Mouse (Mus musculus): ENCODE data around the gene Pitpnb. TPM values are rescaled to one million over a fixed set of nuclear protein-coding genes. Genes with fewer than 3 reads are reported as not detected.

Gene Pitpnb
- polyA plus RNA-seq, 1 experiment: 41.9 TPM

DNA sequence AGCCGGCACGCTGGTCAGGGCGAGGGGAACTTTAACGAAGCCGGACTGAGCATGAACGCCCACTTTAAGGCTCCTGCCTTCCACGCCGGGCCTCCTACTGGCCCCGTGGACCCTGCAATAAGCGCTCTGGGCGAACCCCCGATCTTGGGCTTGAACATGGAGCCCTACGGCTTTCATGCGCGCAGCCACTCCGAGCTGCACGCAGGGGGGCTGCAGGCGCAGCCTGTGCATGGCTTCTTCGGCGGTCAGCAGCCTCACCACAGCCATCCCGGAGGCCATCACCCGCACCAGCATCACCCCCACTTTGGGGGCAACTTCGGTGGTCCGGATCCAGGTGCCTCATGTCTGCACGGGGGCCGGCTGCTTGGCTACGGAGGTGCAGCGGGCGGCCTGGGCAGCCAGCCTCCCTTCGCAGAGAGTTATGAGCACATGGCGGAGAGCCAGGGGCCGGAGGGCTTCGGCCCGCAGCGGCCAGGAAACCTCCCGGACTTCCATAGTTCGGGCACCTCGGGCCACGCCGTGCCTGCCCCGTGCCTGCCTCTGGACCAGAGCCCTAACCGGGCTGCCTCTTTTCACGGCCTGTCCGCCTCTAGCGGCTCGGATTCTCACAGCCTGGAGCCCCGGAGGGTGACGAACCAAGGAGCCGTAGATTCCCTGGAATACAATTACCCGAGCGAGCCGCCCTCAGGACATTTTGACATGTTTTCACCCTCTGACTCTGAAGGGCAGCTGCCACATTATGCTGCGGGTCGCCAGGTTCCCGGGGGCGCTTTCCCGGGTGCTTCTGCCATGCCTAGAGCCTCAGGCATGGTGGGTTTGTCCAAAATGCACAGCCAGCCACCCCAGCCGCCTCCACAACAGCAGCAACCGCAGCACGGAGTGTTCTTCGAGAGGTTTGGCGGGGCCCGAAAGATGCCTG, 87.9 kb downstream of the Pitpnb start:
- no peaks in the 10 kb centered on the region for H3K4me1 ChIP-seq (ENCODE audit: control insufficient read depth, insufficient read depth, low read length)
- H3K27ac ChIP-seq (ENCODE audit: insufficient read depth, low read depth, low read length): no peak overlapping the region
- no peak overlapping the region for H3K4me3 ChIP-seq (ENCODE audit: insufficient read depth, low read length)
- TF ChIP-seq POLR2A (IDR thresholded peaks at IDR 0.05; ENCODE audit: borderline replicate concordance, low read depth, low read length) (no peak), CTCF (IDR thresholded peaks at IDR 0.05; ENCODE audit: low read depth, low read length) (no peak)

DNA sequence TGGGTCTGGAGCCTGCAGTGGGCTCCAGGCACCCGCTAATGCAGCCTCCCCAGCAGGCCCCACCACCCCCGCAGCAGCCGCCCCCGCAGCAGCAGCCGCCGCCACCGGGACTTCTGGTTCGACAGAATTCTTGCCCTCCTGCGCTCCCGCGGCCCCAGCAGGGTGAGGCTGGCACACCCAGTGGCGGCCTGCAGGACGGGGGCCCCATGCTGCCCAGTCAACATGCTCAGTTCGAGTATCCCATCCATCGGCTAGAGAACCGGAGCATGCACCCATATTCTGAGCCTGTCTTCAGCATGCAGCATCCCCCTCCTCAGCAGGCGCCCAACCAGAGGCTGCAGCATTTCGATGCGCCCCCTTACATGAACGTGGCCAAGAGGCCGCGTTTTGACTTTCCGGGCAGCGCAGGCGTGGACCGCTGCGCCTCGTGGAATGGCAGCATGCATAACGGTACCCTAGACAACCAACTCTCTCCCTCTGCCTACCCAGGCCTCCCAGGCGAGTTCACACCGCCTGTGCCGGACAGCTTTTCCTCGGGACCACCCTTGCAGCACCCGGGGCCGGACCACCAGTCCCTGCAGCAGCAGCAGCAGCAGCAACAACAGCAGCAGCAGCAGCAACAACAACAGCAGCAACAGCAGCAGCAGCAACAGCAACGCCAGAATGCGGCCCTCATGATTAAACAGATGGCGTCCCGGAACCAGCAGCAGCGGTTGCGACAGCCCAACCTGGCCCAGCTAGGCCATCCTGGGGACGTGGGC, 88.7 kb downstream of the Pitpnb start:
- no peaks in the 10 kb centered on the region for H3K4me1 ChIP-seq (ENCODE audit: control insufficient read depth, insufficient read depth, low read length)
- H3K27ac ChIP-seq (ENCODE audit: insufficient read depth, low read depth, low read length): no peak overlapping the region
- TF ChIP-seq CTCF (IDR thresholded peaks at IDR 0.05; ENCODE audit: low read depth, low read length): no peak
- TF ChIP-seq POLR2A (IDR thresholded peaks at IDR 0.05; ENCODE audit: borderline replicate concordance, low read depth, low read length): no peak
- no peak overlapping the region for H3K4me3 ChIP-seq (ENCODE audit: insufficient read depth, low read length)

DNA sequence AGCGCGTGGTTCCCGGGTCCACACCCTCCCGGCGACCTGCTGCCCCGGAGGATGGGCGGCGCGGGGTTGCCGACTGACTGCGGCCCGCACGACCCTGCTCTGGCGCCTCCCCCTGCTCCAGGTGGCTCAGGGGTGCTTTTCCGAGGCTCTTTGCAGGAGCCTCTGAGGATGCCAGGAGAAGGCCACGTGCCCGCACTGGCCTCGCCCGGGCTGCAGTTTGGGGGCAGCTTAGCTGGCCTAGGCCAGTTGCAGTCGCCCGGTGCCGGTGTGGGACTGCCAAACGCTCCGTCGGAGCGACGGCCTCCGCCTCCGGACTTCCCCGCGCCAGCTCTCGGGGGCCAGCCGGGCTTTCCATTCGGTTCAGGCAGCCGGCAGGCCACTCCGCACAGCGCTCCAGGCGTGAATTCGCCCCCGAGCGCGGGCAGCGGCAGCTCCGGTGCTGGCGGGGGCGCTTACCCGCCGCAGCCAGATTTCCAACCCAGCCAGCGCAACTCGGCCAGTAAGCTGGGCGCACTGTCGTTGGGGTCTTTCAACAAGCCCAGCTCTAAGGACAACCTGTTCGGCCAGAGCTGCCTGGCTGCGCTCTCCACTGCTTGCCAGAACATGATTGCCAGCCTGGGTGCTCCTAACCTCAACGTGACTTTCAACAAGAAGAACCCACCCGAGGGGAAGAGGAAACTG, 89.6 kb downstream of the Pitpnb start:
- no peak overlapping the region for H3K27ac ChIP-seq (ENCODE audit: insufficient read depth, low read depth, low read length)
- no peaks in the 10 kb centered on the region for H3K4me1 ChIP-seq (ENCODE audit: control insufficient read depth, insufficient read depth, low read length)
- TF ChIP-seq POLR2A (IDR thresholded peaks at IDR 0.05; ENCODE audit: borderline replicate concordance, low read depth, low read length) (no peak), CTCF (IDR thresholded peaks at IDR 0.05; ENCODE audit: low read depth, low read length) (no peak)
- H3K4me3 ChIP-seq (ENCODE audit: insufficient read depth, low read length): no peak overlapping the region

DNA sequence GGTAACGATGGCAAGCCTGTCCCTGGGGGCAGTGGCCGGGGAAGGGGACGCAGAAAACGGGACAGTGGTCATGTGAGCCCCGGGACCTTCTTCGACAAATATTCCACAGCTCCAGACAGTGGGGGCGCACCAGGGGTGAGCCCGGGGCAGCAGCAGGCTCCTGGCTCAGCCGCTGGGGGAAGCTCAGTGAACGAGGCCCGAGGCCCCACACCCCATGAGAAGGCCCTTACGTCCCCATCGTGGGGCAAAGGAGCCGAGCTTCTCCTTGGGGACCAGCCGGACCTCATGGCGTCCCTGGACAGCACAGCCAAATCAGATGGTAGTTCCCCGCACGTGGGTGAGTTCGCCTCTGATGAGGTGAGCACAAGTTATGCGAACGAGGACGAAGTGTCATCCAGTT, 90.3 kb downstream of the Pitpnb start:
- no peak overlapping the region for H3K4me3 ChIP-seq (ENCODE audit: insufficient read depth, low read length)
- TF ChIP-seq POLR2A (IDR thresholded peaks at IDR 0.05; ENCODE audit: borderline replicate concordance, low read depth, low read length) (no peak), CTCF (IDR thresholded peaks at IDR 0.05; ENCODE audit: low read depth, low read length) (no peak)
- no peak overlapping the region for H3K27ac ChIP-seq (ENCODE audit: insufficient read depth, low read depth, low read length)
- no peaks in the 10 kb centered on the region for H3K4me1 ChIP-seq (ENCODE audit: control insufficient read depth, insufficient read depth, low read length)

DNA sequence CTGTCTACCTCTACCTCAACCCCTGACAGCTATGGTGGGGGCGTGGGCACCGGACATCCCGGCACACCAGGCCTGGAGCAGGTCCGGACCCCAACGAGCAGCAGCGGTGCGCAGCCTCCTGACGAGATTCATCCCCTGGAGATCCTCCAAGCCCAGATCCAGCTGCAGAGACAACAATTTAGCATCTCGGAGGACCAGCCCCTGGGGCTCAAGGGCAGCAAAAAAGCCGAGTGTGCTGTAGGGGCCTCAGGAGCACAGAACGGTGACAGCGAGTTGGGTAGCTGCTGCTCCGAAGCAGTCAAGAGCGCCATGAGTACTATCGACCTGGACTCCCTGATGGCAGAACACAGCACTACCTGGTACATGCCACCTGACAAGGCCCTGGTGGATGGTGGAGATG, 90.9 kb downstream of the Pitpnb start:
- Histone ChIP-seq H3K4me1 (ENCODE audit: control insufficient read depth, insufficient read depth, low read length) (no peaks in the 10 kb centered on the region), H3K27ac (ENCODE audit: insufficient read depth, low read depth, low read length) (no peak overlapping the region), H3K4me3 (ENCODE audit: insufficient read depth, low read length) (no peak overlapping the region)
- TF ChIP-seq CTCF (IDR thresholded peaks at IDR 0.05; ENCODE audit: low read depth, low read length): no peak
- TF ChIP-seq POLR2A (IDR thresholded peaks at IDR 0.05; ENCODE audit: borderline replicate concordance, low read depth, low read length): no peak

DNA sequence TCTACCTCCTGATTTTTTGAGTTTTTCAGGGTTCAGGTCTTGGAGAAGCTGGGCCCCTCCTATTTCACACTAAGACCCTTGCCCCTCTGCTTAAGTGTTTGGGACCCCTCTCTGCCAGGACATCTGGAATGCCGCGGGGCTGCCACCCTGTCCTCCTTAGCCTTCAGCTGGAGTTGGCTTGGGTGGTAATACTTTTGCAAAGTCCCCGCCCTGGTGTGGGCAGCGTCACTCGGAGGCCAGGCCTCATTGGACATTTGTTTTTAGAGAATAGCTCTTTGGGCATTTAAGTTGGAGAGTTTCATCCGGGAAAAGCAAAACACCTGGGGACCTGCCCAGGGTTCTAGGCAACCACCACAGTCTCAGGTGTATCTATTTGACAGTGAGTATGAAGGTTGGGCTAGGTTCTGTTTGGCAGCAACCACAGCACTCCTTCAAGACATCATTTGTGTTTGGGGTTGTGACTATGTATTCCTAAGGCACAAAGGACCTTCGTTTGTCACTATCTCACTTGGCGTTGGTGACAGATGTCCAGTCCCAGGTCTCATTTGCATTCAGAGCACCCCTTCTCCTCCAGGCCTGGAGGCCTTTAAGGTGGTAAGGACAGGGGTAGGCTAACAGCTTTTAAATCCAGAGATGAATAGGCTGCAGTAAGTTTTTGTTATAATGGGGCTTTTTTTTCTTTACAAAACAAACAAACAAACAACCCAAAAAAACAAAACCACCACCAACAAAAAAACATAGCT, 91.7 kb downstream of the Pitpnb start:
- H3K4me3 ChIP-seq (ENCODE audit: insufficient read depth, low read length): no peak overlapping the region

DNA sequence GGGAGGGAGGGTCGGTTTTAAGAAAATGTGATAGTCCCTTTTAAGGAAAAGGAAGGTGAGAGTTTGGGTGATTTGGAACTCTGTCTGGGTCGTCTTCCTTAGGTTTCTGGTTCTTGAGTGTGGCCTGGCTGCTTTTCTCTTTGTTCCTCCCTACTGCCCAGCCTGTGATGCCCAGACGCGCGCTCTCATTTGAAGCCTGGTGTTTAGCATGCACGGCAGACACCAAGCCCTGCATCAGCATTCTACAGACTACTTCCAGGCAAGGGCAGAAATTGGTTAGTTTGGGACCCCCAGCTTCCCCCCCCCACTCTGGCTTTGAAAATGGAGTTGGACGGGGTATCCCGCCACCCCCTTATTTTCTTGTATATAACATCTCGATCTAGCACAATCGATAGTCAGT, 92.4 kb downstream of the Pitpnb start:
- H3K27ac ChIP-seq (ENCODE audit: insufficient read depth, low read depth, low read length): no peak overlapping the region
- TF ChIP-seq CTCF (IDR thresholded peaks at IDR 0.05; ENCODE audit: low read depth, low read length) (no peak), POLR2A (IDR thresholded peaks at IDR 0.05; ENCODE audit: borderline replicate concordance, low read depth, low read length) (no peak)
- H3K4me3 ChIP-seq (ENCODE audit: insufficient read depth, low read length): no peak overlapping the region
- H3K4me1 ChIP-seq (ENCODE audit: control insufficient read depth, insufficient read depth, low read length): no peaks in the 10 kb centered on the region

More for the DNA sequence above, 91.7 kb downstream of the Pitpnb start:
- Histone ChIP-seq H3K27ac (ENCODE audit: insufficient read depth, low read depth, low read length) (no peak overlapping the region), H3K4me1 (ENCODE audit: control insufficient read depth, insufficient read depth, low read length) (no peaks in the 10 kb centered on the region)
- TF ChIP-seq CTCF (IDR thresholded peaks at IDR 0.05; ENCODE audit: low read depth, low read length) (no peak), POLR2A (IDR thresholded peaks at IDR 0.05; ENCODE audit: borderline replicate concordance, low read depth, low read length) (no peak)

DNA sequence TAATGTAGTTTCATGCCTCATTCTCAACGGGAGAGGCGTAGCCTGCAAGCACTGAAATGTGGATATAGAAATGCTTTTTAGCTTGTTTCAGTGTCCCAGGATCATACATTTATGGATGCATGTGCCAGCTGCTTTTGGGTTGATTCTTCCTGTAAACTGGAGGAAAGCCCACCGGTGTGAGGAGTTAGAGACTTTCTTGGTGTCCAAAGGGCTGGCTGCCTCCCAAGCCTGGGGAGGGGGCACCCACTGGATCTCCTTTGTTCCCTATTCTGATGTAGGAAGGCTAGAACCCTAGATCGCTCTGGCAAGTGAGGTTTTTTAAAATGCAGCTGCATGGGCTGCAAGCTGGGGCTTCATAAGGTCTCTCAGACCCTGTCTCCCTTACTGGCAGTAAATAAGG, 93.1 kb downstream of the Pitpnb start:
- no peak for TF ChIP-seq POLR2A (IDR thresholded peaks at IDR 0.05; ENCODE audit: borderline replicate concordance, low read depth, low read length)
- TF ChIP-seq CTCF (IDR thresholded peaks at IDR 0.05; ENCODE audit: low read depth, low read length): no peak
- no peak overlapping the region for H3K27ac ChIP-seq (ENCODE audit: insufficient read depth, low read depth, low read length)

DNA sequence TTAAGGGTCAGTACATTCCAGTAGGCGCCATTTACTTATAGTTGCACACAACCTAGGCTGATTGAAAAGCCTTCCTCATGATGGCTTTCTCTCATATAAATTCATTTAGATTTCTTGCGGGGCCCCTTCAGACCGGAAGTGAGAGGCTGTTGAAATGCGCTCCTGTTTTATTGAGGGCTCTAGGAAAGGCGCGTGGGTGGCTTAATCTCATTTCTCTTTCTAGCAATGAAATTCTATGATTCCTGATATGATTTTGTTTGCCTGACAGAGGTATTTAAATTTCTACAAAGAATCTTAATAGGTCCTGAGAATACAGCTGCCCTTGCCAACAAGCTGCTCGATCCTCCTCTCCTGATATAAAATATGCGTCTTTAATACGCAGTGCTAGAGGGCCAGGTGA, 95.2 kb downstream of the Pitpnb start:
- TF ChIP-seq CTCF (IDR thresholded peaks at IDR 0.05; ENCODE audit: low read depth, low read length): no peak
- no peak for TF ChIP-seq POLR2A (IDR thresholded peaks at IDR 0.05; ENCODE audit: borderline replicate concordance, low read depth, low read length)
- H3K4me3 ChIP-seq (ENCODE audit: insufficient read depth, low read length): no peak overlapping the region
- no peak overlapping the region for H3K27ac ChIP-seq (ENCODE audit: insufficient read depth, low read depth, low read length)
- peaks cover 4% of the 10 kb centered on the region; the same call in 1 of the 2 replicates for H3K4me1 ChIP-seq (ENCODE audit: control insufficient read depth, insufficient read depth, low read length)

More for the DNA sequence above, 93.1 kb downstream of the Pitpnb start:
- no peak overlapping the region for H3K4me3 ChIP-seq (ENCODE audit: insufficient read depth, low read length)
- no peaks in the 10 kb centered on the region for H3K4me1 ChIP-seq (ENCODE audit: control insufficient read depth, insufficient read depth, low read length)
